Mouse (Mus musculus): ENCODE measurements at regions not wholly inside any gene's neighbourhood (a gene's known extent, or its start where the extent isn't known, plus 50 kb on each side); places are given as distances from the start of the nearest gene placed in this dataset.
"Not testable (repeated sequence)": the region's sequence is repeated elsewhere in the genome, so short reads cannot be mapped to it uniquely, and the experiment has no call there.

GRCm38 (mm10) chr13:35601560-35602135 is 58.0 kb upstream of the Cdyl start:
- no peak for DNase-seq (ENCODE audit: low spot score in 2 of 2)

GRCm38 (mm10) chr13:35603080-35603479 is 56.6 kb upstream of the Cdyl start:
- DNase-seq (ENCODE audit: low spot score in 2 of 2): no peak

- DNase-seq (ENCODE audit: low spot score in 2 of 2): no peak
Measured at GRCm38 (mm10) chr13:35604061-35604460, 55.6 kb upstream of the Cdyl start.

DNA sequence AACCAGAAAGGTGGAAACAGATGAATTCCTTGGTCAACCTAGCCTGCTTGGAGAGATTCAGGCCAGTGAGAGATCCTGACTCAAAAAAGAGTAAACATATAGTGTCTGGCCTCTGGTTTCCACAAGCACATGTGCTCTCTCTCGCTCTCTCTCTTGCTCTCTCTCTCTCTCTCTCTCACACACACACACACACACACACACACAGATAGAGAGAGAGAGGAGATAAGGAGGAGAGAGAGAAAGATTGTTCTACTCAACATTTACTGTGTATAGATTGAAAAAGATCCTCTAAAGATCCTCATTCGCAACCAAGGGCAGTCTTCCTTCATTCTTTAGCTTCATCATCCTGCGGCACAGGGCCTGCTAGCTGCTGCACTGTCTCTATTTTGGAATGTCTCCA is 54.9 kb upstream of the Cdyl start:
- no peak for DNase-seq (ENCODE audit: low spot score in 2 of 2)

- DNase-seq (ENCODE audit: low spot score in 2 of 2): not testable (repeated sequence)
Measured at GRCm38 (mm10) chr13:35606857-35607561, 52.6 kb upstream of the Cdyl start.

- no peak for DNase-seq (ENCODE audit: low spot score in 2 of 2)
Measured at GRCm38 (mm10) chr13:35607710-35608109, 51.9 kb upstream of the Cdyl start.
